12 mouse cellular contexts compared by ENCODE assay signal in the genomic region with DNA sequence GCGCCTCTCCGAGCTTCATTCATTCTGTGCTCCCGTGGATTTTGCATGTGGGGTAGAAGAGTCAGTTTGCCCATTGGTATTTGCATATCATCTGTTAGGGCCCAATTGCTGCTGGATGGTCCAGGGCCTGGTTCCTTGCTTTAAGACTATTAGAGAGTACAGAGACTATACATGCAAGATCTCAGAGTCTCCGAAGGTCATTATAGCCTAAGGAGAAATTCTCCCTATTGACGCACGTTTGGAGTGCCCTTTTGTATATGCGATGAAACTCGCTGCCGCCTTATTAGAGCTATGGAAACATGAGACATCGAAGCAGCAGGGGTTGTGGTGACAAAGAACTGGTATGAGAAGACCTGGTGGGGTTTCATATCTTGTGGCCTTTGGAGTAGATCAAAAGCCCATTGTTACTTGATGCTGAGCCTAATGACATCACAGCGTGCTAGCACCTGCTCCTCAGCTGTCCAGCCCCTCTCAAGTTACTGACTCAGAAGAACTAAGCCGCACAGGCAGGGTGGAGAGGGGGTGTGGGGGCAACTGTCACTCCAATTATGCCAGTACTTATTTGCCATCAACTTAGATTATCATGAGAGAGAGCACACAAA. TPM values are rescaled to one million over a fixed set of nuclear protein-coding genes. Genes with fewer than 3 reads are reported as not detected.
A peak's percentile ranks its signal among the peaks of the same experiment; 100 is the strongest.
DNase-seq lines count a peak whose midpoint lies in the region; ATAC-seq and TF ChIP-seq lines count a peak whose summit lies in the region.
"Had no signal": no experiment of that assay in that cellular context is flagged by ENCODE, and none has a peak within 500 bp of the region (broad histone marks: within the 10 kb centered on the region; RNA-seq: fewer than 3 reads in every experiment).

No protein-coding gene starts in this region.

- H3K4me3 ChIP-seq in hindbrain, postnatal 0 days (ENCODE audit: low read length) = no peak overlapping the region
- no peak overlapping the region for H3K4me3 ChIP-seq in hindbrain, embryonic 12.5 days
- H3K4me3 ChIP-seq in embryonic facial prominence, embryonic 14.5 days (ENCODE audit: low read depth, low read length) = no peak overlapping the region
- H3K4me3 ChIP-seq in midbrain, postnatal 0 days (ENCODE audit: low read depth, low read length) = no peak overlapping the region
- no peak overlapping the region for H3K4me3 ChIP-seq in lung, postnatal 0 days (ENCODE audit: low read depth, low read length)

- 38% methylated on average over 12 of the region's 12 CpGs for WGBS in hindbrain, postnatal 0 days
- WGBS in hindbrain, embryonic 12.5 days = 54% methylated on average over 12 of the region's 12 CpGs
- WGBS in embryonic facial prominence, embryonic 14.5 days = 55% methylated on average over 12 of the region's 12 CpGs
- 40% methylated on average over 12 of the region's 12 CpGs for WGBS in midbrain, postnatal 0 days
- WGBS in lung, postnatal 0 days = 72% methylated on average over 12 of the region's 12 CpGs

- no peak overlapping the region for H3K4me2 ChIP-seq in hindbrain, postnatal 0 days (ENCODE audit: low read depth, low read length)
- H3K4me2 ChIP-seq in hindbrain, embryonic 12.5 days (replicated peaks) = no peak overlapping the region
- H3K4me2 ChIP-seq in embryonic facial prominence, embryonic 14.5 days (ENCODE audit: low read depth, low read length) = no peak overlapping the region
- no peak overlapping the region for H3K4me2 ChIP-seq in midbrain, postnatal 0 days (ENCODE audit: low read depth, low read length, poor library complexity, severe bottlenecking)
- no peak overlapping the region for H3K4me2 ChIP-seq in lung, postnatal 0 days (replicated peaks; ENCODE audit: low read depth, low read length)

- no peak overlapping the region for H3K27ac ChIP-seq in hindbrain, postnatal 0 days
- H3K27ac ChIP-seq in hindbrain, embryonic 12.5 days = no peak overlapping the region
- H3K27ac ChIP-seq in embryonic facial prominence, embryonic 14.5 days (replicated peaks; ENCODE audit: low read depth, low read length) = no peak overlapping the region; the same call in 1 of the 2 replicates
- no peak overlapping the region for H3K27ac ChIP-seq in midbrain, postnatal 0 days (ENCODE audit: low read depth, low read length)
- no peak overlapping the region for H3K27ac ChIP-seq in lung, postnatal 0 days (ENCODE audit: low read length)
- H3K27ac ChIP-seq: liver, embryonic 14.5 days had no signal

- H3K4me1 ChIP-seq in hindbrain, postnatal 0 days (ENCODE audit: insufficient read depth, low read length) = no peaks in the 10 kb centered on the region
- H3K4me1 ChIP-seq in hindbrain, embryonic 12.5 days = peaks cover 7% of the 10 kb centered on the region
- no peaks in the 10 kb centered on the region for H3K4me1 ChIP-seq in embryonic facial prominence, embryonic 14.5 days (ENCODE audit: control insufficient read depth, insufficient read depth, low read length)
- H3K4me1 ChIP-seq in midbrain, postnatal 0 days (ENCODE audit: insufficient read depth, low read length) = no peaks in the 10 kb centered on the region
- H3K4me1 ChIP-seq in lung, postnatal 0 days (ENCODE audit: insufficient read depth, low read depth, low read length) = no peaks in the 10 kb centered on the region

- no peak for ATAC-seq in hindbrain, postnatal 0 days
- no peak for ATAC-seq in hindbrain, embryonic 12.5 days (ENCODE audit: low FRiP score)
- peak; percentile 96 for ATAC-seq in embryonic facial prominence, embryonic 14.5 days (ENCODE audit: low read depth)
- ATAC-seq in midbrain, postnatal 0 days (ENCODE audit: low FRiP score) = no peak
- no peak for ATAC-seq in lung, postnatal 0 days
- ATAC-seq: CD4-positive, CD25-positive, alpha-beta regulatory T cell, adult 4 months had no signal

- H3K27me3 ChIP-seq in hindbrain, postnatal 0 days (ENCODE audit: insufficient read depth, low read length) = no peaks in the 10 kb centered on the region
- H3K27me3 ChIP-seq in hindbrain, embryonic 12.5 days = no peaks in the 10 kb centered on the region
- H3K27me3 ChIP-seq in embryonic facial prominence, embryonic 14.5 days (replicated peaks; ENCODE audit: control insufficient read depth, insufficient read depth, low read length) = no peaks in the 10 kb centered on the region
- no peaks in the 10 kb centered on the region for H3K27me3 ChIP-seq in midbrain, postnatal 0 days (ENCODE audit: insufficient read depth, low read length)
- H3K27me3 ChIP-seq in lung, postnatal 0 days (replicated peaks; ENCODE audit: insufficient read depth, low read length) = no peaks in the 10 kb centered on the region

- no peaks in the 10 kb centered on the region for H3K9me3 ChIP-seq in hindbrain, postnatal 0 days (ENCODE audit: low read length)
- H3K9me3 ChIP-seq in hindbrain, embryonic 12.5 days (replicated peaks) = no peaks in the 10 kb centered on the region
- no peaks in the 10 kb centered on the region for H3K9me3 ChIP-seq in embryonic facial prominence, embryonic 14.5 days (ENCODE audit: control insufficient read depth, low read length)
- no peaks in the 10 kb centered on the region for H3K9me3 ChIP-seq in midbrain, postnatal 0 days (ENCODE audit: low read length)
- H3K9me3 ChIP-seq in lung, postnatal 0 days (ENCODE audit: low read length) = no peaks in the 10 kb centered on the region

- DNase-seq in hindbrain, postnatal 0 days (ENCODE audit: low spot score) = peak; percentile 37
- peak; percentile 54 for DNase-seq in embryo, embryonic 10 days (ENCODE audit: low spot score)
- DNase-seq in embryonic facial prominence, embryonic 14.5 days (ENCODE audit: low spot score) = peak; percentile 84
- DNase-seq in midbrain, postnatal 0 days (ENCODE audit: low spot score) = peak; percentile 47
- DNase-seq in lung, postnatal 0 days (ENCODE audit: low spot score) = no peak
- DNase-seq in ovary, postnatal 10 days (ENCODE audit: low spot score) = no peak
- DNase-seq: cerebellum, adult 11 months; lung, postnatal 14 days; right cerebral cortex, postnatal 14 days had no signal

- TF ChIP-seq CTCF in hindbrain, postnatal 0 days (IDR thresholded peaks at IDR 0.05; ENCODE audit: low read depth) = no peak
- no peak for TF ChIP-seq CTCF in midbrain, postnatal 0 days (IDR thresholded peaks at IDR 0.05)
- no peak for TF ChIP-seq CTCF in lung, postnatal 0 days (IDR thresholded peaks at IDR 0.05)

- TF ChIP-seq EP300 in lung, postnatal 0 days (IDR thresholded peaks at IDR 0.05) = no peak

- no peak overlapping the region for H3K9ac ChIP-seq in hindbrain, postnatal 0 days (replicated peaks; ENCODE audit: low read length)
- H3K9ac ChIP-seq in hindbrain, embryonic 12.5 days = no peak overlapping the region
- no peak overlapping the region for H3K9ac ChIP-seq in embryonic facial prominence, embryonic 14.5 days (ENCODE audit: low read depth, low read length)
- no peak overlapping the region for H3K9ac ChIP-seq in midbrain, postnatal 0 days (replicated peaks; ENCODE audit: low read length, poor library complexity, severe bottlenecking)
- H3K9ac ChIP-seq in lung, postnatal 0 days (replicated peaks; ENCODE audit: low read depth) = no peak overlapping the region
- H3K9ac ChIP-seq: liver, embryonic 14.5 days had no signal

- H3K36me3 ChIP-seq in hindbrain, postnatal 0 days (ENCODE audit: insufficient read depth, low read length) = no peaks in the 10 kb centered on the region
- H3K36me3 ChIP-seq in hindbrain, embryonic 12.5 days = no peaks in the 10 kb centered on the region
- H3K36me3 ChIP-seq in embryonic facial prominence, embryonic 14.5 days (ENCODE audit: control insufficient read depth, insufficient read depth, low read length) = no peaks in the 10 kb centered on the region
- no peaks in the 10 kb centered on the region for H3K36me3 ChIP-seq in midbrain, postnatal 0 days (ENCODE audit: insufficient read depth, low read length)
- no peaks in the 10 kb centered on the region for H3K36me3 ChIP-seq in lung, postnatal 0 days (ENCODE audit: insufficient read depth, low read length)

RNA-seq across cellular contexts. Expression of a gene that starts 30.6 kb away (rescaled TPM):
- total RNA-seq in hindbrain, postnatal 0 days (2014; rRNA removed) = 117 and 134 TPM in 2 replicates
- polyA plus RNA-seq in hindbrain, postnatal 0 days (2015; fragmentation: Nextera tagmentation; extraction: Ambion mirVana) = 29.6 and 32.7 TPM in 2 replicates
- 97.7 and 101 TPM in 2 replicates for polyA plus RNA-seq in hindbrain, embryonic 12.5 days (2016; fragmentation: Nextera tagmentation; extraction: Ambion mirVana)
- polyA plus RNA-seq in embryonic facial prominence, embryonic 14.5 days (2014; fragmentation: Nextera tagmentation; extraction: Ambion mirVana) = 81.2 and 86.8 TPM in 2 replicates
- 84.9 and 116 TPM in 2 replicates for total RNA-seq in midbrain, postnatal 0 days (2014; rRNA removed)
- polyA plus RNA-seq in midbrain, postnatal 0 days (2015; fragmentation: Nextera tagmentation; extraction: Ambion mirVana) = 28.2 and 30.7 TPM in 2 replicates
- 20.4 and 21.5 TPM in 2 replicates for polyA plus RNA-seq in lung, postnatal 0 days (2015; fragmentation: Nextera tagmentation; extraction: Ambion mirVana)

Comparison
In these comparisons a context has a peak if more than half of its experiments do, and no peak if none do; other contexts are left out.
1. DNase-seq: peak in hindbrain, postnatal 0 days (single experiment), embryo, embryonic 10 days (single experiment), embryonic facial prominence, embryonic 14.5 days (single experiment) and midbrain, postnatal 0 days (single experiment); none in lung, postnatal 0 days (single experiment) and ovary, postnatal 10 days (single experiment).